Mouse (Mus musculus) intestine, postnatal 0 days (tissue): ENCODE results near the gene Bbox1. TPM values are rescaled to one million over a fixed set of nuclear protein-coding genes. Genes with fewer than 3 reads are reported as not detected.

Experiments used
- ATAC-seq: fragments of 200-750 bp; cut with Nextera tagmentation; 2 replicates; pipeline ENCODE4 v1.8.0; 2017; ENCODE audit warnings: mild to moderate bottlenecking, moderate TSS enrichment, moderate library complexity
- H3K27ac ChIP-seq: fragments of 300-500 bp; sonication (generic); 2 replicates; pipeline ENCODE4 v1.5.1; 2014; ENCODE audit warnings: mild to moderate bottlenecking, low read depth, low read length, moderate library complexity
- H3K27me3 ChIP-seq: fragments of 300-500 bp; sonication (generic); replicated peaks from 2 replicates; pipeline ENCODE4 v1.6.1; 2014; ENCODE audit warnings: low read length, mixed read lengths; ENCODE audit not compliant: control insufficient read depth, insufficient read depth
- H3K36me3 ChIP-seq: fragments of 300-500 bp; sonication (generic); 2 replicates; pipeline ENCODE4 v1.6.1; 2014; ENCODE audit warnings: mild to moderate bottlenecking, moderate library complexity; ENCODE audit not compliant: control insufficient read depth, insufficient read depth
- H3K4me1 ChIP-seq: fragments of 300-500 bp; sonication (generic); replicated peaks from 2 replicates; pipeline ENCODE4 v1.6.1; 2014; ENCODE audit warnings: antibody characterized with exemption, low read length, mixed read lengths; ENCODE audit not compliant: control insufficient read depth, insufficient read depth
- H3K4me2 ChIP-seq: fragments of 300-500 bp; sonication (generic); replicated peaks from 2 replicates; pipeline ENCODE4 v1.6.1; 2014; ENCODE audit warnings: low read depth, mild to moderate bottlenecking, moderate library complexity
- H3K4me3 ChIP-seq: fragments of 300-500 bp; sonication (generic); 2 replicates; pipeline ENCODE4 v1.5.1; 2014; ENCODE audit warnings: low read depth, low read length
- H3K9ac ChIP-seq: fragments of 300-500 bp; sonication (generic); 2 replicates; pipeline ENCODE4 v1.6.1; 2014; ENCODE audit warnings: mild to moderate bottlenecking, low read depth, low read length
- H3K9me3 ChIP-seq: fragments of 300-500 bp; sonication (generic); 2 replicates; pipeline ENCODE4 v1.6.1; 2016; ENCODE audit warnings: mixed run types; ENCODE audit not compliant: control insufficient read depth
- CTCF ChIP-seq: sonication (generic); IDR thresholded peaks from 2 replicates; pipeline ENCODE4 v1.5.1; 2016; ENCODE audit warnings: low read depth, mild to moderate bottlenecking, control low read depth, antibody characterized with exemption, moderate library complexity
- WGBS: fragments of 180-500 bp; shearing (Covaris S2); extraction: QIAGEN DNeasy Blood & Tissue Kit; methylation state at CpG from one replicate; pipeline ENCODE4 v1.1.7; 2014; 5-methylcytosine and 5-hydroxymethylcytosine counted together
- polyA plus RNA-seq: library from polyadenylated mRNA; unstranded; fragments of >200 nt; fragmentation: Nextera tagmentation; extraction: Ambion mirVana; gene quantifications from 2 replicates; pipeline ENCODE4 v1.2.1, GENCODE M21; 2015

Gene Bbox1
- 10.3 and 11.9 TPM in 2 replicates for polyA plus RNA-seq

DNA sequence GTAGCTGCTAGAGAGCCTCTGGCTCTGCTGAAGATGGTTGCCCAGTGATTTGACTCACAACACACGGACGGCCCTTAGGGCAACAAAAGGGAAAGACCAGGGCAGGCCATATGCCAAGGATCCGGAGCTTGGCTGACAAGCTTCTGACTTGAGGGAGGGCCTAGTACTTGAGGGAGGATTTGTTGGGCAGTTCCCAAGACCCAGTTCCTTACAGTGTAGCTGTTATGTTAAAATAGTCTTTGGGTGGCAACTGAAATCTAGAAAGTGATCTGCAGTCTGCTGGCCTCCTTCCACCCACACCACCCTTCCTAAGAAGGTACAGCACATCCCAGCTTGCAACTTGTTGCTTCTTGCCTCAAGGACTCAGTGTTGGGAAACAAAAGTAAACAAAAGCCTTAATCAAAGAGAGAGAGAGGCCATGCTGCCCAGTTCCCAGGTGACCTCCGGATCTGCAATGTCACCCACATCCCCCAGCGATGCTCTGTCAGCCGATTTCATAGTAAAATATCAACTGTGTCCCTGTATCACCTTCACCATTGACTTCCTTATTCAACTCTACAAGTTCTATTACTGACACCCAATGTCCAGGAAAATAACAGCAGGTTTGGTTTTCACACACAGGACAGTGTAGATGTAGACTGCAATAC lies at the start of gene Bbox1:
TSS of gene Bbox1 (minus strand) at position 52 of the 647 bp plus-strand sequence.
- H3K27me3 ChIP-seq = no peaks in the 10 kb centered on the region
- H3K4me1 ChIP-seq = no peaks in the 10 kb centered on the region
- H3K9me3 ChIP-seq = no peaks in the 10 kb centered on the region
- TF ChIP-seq CTCF = no peak
- no peak within 1 kb of the TSS for H3K4me2 ChIP-seq
- no peak within 1 kb of the TSS for H3K27ac ChIP-seq
- 75% methylated on average over 6 of the region's 6 CpGs for WGBS
- no peak within 1 kb of the TSS for H3K9ac ChIP-seq
- H3K4me3 ChIP-seq = no peak within 1 kb of the TSS
- ATAC-seq = no peak
- no peaks in the 10 kb centered on the region for H3K36me3 ChIP-seq

DNA sequence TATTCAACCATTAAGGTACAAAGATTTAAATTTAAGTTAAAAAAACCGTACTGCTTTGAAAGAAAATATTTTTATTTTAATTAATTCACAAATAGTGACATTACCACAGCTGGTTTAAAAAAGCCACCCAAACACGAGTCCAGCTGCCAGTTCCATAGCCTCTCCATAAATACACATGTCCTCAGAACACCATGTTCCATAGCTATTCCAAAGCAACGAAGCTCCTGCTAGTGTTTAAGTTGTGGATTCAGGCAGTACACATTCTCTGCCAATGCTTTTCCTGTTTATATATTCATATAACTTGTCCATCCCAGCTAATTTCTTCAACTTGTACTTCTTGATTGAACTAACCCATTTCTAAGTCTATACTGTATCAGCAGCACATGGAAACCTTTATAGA lies 49.5 kb upstream of the Bbox1 start:
- no peaks in the 10 kb centered on the region for H3K4me1 ChIP-seq
- 61% methylated on average over 3 of the region's 3 CpGs for WGBS
- TF ChIP-seq CTCF = no peak
- H3K9me3 ChIP-seq = no peaks in the 10 kb centered on the region
- H3K27me3 ChIP-seq = 0 out of 2 replicates have a peak, but pooled peaks cover 2% of the 10 kb centered on the region
- H3K27ac ChIP-seq = no peak overlapping the region
- no peak overlapping the region for H3K4me2 ChIP-seq
- no peak overlapping the region for H3K4me3 ChIP-seq
- no peak overlapping the region for H3K9ac ChIP-seq
- no peaks in the 10 kb centered on the region for H3K36me3 ChIP-seq
- ATAC-seq = no peak

DNA sequence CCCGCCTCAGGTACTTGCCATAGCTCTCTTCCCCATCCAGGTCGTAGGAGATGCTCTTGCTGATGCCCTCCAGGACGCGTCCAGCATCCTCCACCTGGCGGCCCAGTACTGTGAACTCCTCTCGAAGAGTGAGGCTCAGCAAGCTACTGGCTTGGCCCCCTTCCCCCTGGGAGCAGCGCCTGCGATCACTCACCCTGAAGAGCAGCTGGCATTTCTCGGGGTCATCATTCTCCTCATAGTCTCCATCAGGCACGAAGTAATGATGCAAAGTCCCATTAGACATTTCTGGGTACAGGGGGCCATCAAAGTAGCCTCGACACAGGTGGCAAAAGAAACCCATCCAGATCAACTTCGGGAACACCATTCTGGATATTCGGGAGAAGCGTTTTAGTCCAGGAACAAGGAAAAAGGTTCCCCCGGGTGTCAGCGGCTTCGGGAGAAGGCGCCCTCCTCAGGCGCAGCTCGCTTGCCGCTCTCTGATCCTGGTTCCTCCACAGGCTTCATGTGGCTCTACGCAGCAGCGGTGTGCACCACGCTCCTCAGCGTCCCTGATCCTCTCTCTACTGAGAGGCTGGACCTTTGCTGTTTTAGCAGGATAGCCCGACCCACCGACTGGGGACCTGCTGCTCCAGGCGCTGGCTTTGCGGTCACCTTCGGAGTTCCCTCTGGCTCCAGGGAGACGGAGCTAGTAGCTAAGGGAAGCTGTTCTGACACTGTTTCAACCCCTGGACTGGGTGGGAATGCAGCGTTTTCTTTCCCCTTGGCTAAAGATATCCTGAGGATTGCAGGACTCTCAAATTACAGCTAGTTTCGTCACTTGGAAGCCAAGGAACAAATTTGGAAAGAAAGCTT lies 48.3 kb upstream of the Bbox1 start, which contains the start of gene Fibin:
TSS of gene Fibin (minus strand) at position 752 of the 852 bp plus-strand sequence.
- H3K4me3 ChIP-seq = peak within 1 kb of the TSS; percentile 44
- H3K4me1 ChIP-seq = no peaks in the 10 kb centered on the region
- peak; percentile 54; the same call in 1 of the 2 replicates for ATAC-seq
- 3% methylated on average over 33 of the region's 33 CpGs for WGBS
- peak; percentile 65 for TF ChIP-seq CTCF
- H3K36me3 ChIP-seq = no peaks in the 10 kb centered on the region
- H3K9me3 ChIP-seq = no peaks in the 10 kb centered on the region
- H3K9ac ChIP-seq = peak within 1 kb of the TSS; percentile 57
- peak within 1 kb of the TSS; percentile 28; the same call in 1 of the 2 replicates for H3K27ac ChIP-seq
- peak within 1 kb of the TSS; percentile 74 for H3K4me2 ChIP-seq
- 0 out of 2 replicates have a peak, but pooled peaks cover 2% of the 10 kb centered on the region for H3K27me3 ChIP-seq

DNA sequence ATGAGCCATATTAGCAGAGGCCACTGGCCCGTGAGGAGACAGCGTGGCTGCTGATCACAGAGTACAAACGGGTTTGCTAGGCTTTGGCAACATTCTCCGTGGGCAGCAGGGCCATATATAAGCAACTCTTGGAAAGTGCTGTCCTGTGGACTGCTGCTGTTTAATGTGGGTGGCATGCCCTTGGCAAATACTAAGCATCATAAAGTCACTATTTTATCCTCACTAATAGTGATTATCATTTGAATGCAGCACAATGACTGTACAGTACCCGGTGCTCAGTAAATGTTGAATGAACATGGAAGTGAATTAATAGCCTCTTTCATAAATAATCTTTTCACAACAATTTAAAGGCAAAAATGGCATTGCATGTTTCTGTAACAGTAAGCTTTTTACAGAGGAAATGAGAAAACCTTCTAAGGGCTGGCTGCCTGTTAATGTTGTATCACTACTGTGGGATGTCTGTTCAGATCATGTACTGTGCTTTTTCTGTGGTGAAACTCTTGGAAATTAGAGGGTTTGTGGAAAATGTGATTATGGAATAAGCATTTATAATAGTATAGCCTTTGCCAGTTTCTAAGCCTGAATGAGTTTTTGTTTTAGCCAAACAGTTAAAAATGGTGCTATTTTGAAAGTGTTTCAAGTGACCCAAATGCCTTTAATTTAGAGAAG lies 39.1 kb upstream of the Bbox1 start:
- no peaks in the 10 kb centered on the region for H3K9me3 ChIP-seq
- TF ChIP-seq CTCF = no peak
- no peak for ATAC-seq
- 78% methylated on average over 5 of the region's 5 CpGs for WGBS
- no peak overlapping the region for H3K4me3 ChIP-seq
- H3K36me3 ChIP-seq = no peaks in the 10 kb centered on the region
- no peak overlapping the region for H3K4me2 ChIP-seq
- H3K27me3 ChIP-seq = no peaks in the 10 kb centered on the region
- H3K27ac ChIP-seq = no peak overlapping the region
- H3K9ac ChIP-seq = no peak overlapping the region
- H3K4me1 ChIP-seq = no peaks in the 10 kb centered on the region

DNA sequence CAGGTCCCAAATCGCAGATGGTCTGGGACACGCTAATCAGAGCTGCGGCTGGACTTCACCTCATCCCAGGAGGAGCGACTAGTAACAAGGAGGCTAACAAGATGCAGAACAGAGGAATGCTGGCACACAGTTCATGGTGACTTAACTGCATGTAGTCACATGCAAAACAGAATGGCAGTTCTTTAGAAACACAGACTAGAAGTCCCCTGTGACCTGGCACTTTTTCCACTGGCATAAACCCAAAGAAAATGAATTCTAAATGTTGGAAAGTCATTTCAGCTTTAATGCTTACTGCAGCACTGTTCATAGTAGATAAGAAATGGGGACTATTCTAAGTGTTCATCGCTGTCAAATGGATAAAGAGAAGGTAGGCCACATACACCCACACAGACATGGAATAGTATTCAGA lies 37.5 kb upstream of the Bbox1 start:
- Histone ChIP-seq H3K27me3 (no peaks in the 10 kb centered on the region), H3K4me3 (no peak overlapping the region), H3K4me1 (no peaks in the 10 kb centered on the region), H3K36me3 (no peaks in the 10 kb centered on the region), H3K9me3 (no peaks in the 10 kb centered on the region), H3K9ac (no peak overlapping the region), H3K27ac (no peak overlapping the region), H3K4me2 (no peak overlapping the region)
- ATAC-seq = no peak
- TF ChIP-seq CTCF = no peak
- 60% methylated on average over 5 of the region's 5 CpGs for WGBS

DNA sequence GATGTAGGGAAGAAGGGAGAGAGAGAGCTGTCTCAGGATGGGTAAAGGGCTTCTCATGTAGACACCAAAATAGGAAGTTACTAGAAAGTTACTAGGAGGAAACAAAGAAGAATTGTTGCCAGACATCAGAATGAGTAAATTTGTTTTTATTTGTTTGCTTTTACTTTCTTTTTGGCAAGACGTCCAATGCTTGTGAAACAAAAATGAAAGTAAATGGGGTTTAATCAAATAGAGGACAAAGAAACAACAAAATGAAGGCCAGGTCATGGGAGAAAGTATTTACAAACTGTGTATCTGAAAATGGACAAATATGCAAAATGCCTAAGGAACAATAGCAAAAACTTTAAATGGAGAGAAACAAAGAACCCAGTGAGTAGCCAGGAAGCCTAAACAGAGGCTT lies 37.0 kb upstream of the Bbox1 start:
- no peak for ATAC-seq
- 44% methylated on average over 1 of the region's 1 CpGs for WGBS
- H3K27me3 ChIP-seq = no peaks in the 10 kb centered on the region
- no peak overlapping the region for H3K9ac ChIP-seq
- H3K4me1 ChIP-seq = no peaks in the 10 kb centered on the region
- no peak for TF ChIP-seq CTCF
- H3K36me3 ChIP-seq = no peaks in the 10 kb centered on the region
- H3K4me3 ChIP-seq = no peak overlapping the region
- H3K4me2 ChIP-seq = no peak overlapping the region
- H3K27ac ChIP-seq = no peak overlapping the region
- H3K9me3 ChIP-seq = no peaks in the 10 kb centered on the region
